Mouse (Mus musculus): ENCODE data around the gene Fiz1.

- TF ChIP-seq POLR2A (IDR thresholded peaks at IDR 0.05; ENCODE audit: borderline replicate concordance, extremely low read depth, low read depth, low read length) (no peak), CTCF (IDR thresholded peaks at IDR 0.05; ENCODE audit: insufficient read depth, low read length) (no peak)
These were observed 39.0 kb downstream of the Fiz1 start for GRCm38 (mm10) chr7:4975455-4975854.
